Mouse (Mus musculus) olfactory bulb, adult 2 months (tissue): ENCODE results near the gene Cnn2.

ENCODE experiments used
- CTCF ChIP-seq: fragments of 200-500 bp; IDR thresholded peaks from 2 replicates; pipeline ENCODE4 v1.5.1; 2012; ENCODE audit warnings: low read depth, mild to moderate bottlenecking, low read length, moderate library complexity; ENCODE audit not compliant: insufficient read depth
- POLR2A ChIP-seq: fragments of 200-500 bp; IDR thresholded peaks from 2 replicates; pipeline ENCODE4 v1.6.1; 2012; ENCODE audit warnings: mild to moderate bottlenecking, low read depth, low read length, moderate library complexity; ENCODE audit not compliant: insufficient read depth

DNA sequence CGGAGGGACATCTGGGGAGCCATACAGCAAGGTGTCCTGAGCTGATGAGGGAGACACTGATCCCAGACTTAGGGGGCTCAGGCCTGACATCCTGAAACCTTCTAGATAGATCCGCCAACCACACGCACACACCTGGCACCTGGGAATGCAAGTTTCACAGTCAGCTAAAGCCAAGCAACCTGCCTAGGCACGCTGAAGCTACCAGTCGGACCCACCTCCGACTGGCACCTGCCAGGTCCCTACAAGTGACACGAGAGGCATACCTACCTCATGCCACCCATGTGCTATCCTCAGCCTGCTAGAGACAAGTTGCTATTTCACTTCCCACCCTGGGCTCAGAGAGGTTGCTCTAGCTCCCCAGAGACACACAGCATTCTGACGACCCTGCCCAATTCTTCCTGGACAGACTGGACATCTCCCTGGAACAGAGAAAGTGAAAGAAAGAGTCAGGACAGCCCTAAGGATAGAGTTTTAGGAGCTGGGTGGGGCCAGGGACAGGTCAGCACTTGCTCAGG lies 945 bp downstream of the Cnn2 start:
- TF ChIP-seq POLR2A (no peak), CTCF (no peak)
